Mouse (Mus musculus): Measurements from ENCODE around the gene Vps33a.

GRCm38 (mm10) chr5:123609843-123610242, 37.0 kb upstream of the Vps33a start:
- TF ChIP-seq CTCF (IDR thresholded peaks at IDR 0.05; ENCODE audit: low read depth) = peak; percentile 93
- TF ChIP-seq EP300 (optimal IDR thresholded peaks at IDR 0.05) = no peak

Measured in stomach, postnatal 0 days (tissue).